Mouse (Mus musculus) ES-Bruce4 (cell line): ENCODE results near the gene Cenpv.

ENCODE experiments used
- CTCF ChIP-seq: IDR thresholded peaks from one replicate; pipeline ENCODE4 v1.8.1; 2011; ENCODE audit warnings: low read depth, low read length
- EP300 ChIP-seq: IDR thresholded peaks from 2 replicates; pipeline ENCODE4 v1.6.1; 2011; ENCODE audit warnings: low read depth, low read length; ENCODE audit not compliant: insufficient read depth
- POLR2A ChIP-seq: IDR thresholded peaks from one replicate; pipeline ENCODE4 v1.8.1; 2011; ENCODE audit warnings: low read length; ENCODE audit not compliant: insufficient read depth

GRCm38 (mm10) chr11:62573959-62574702 is 35.1 kb upstream of the Cenpv start, which contains the start of gene Trpv2:
- TF ChIP-seq EP300 (no peak), CTCF (no peak), POLR2A (no peak)
